Mouse (Mus musculus) embryonic facial prominence, embryonic 12.5 days (tissue): ENCODE data around the gene Irf1. TPM values are rescaled to one million over a fixed set of nuclear protein-coding genes. Genes with fewer than 3 reads are reported as not detected.

Source experiments
- ATAC-seq: fragments of 200-750 bp; cut with Nextera tagmentation; 2 replicates; pipeline ENCODE4 v1.8.0; 2017; ENCODE audit not compliant: insufficient number of reproducible peaks, insufficient read depth, low FRiP score, low TSS enrichment
- H3K27ac ChIP-seq: fragments of 300-500 bp; sonication (generic); 2 replicates; pipeline ENCODE4 v1.5.1; 2016; ENCODE audit warnings: mild to moderate bottlenecking
- H3K27me3 ChIP-seq: fragments of 300-500 bp; sonication (generic); 2 replicates; pipeline ENCODE4 v1.6.1; 2016; ENCODE audit warnings: mild to moderate bottlenecking, moderate library complexity
- H3K36me3 ChIP-seq: fragments of 300-500 bp; sonication (generic); 2 replicates; pipeline ENCODE4 v1.6.1; 2016; ENCODE audit warnings: mild to moderate bottlenecking
- H3K4me1 ChIP-seq: fragments of 300-500 bp; sonication (generic); 2 replicates; pipeline ENCODE4 v1.6.1; 2016
- H3K4me2 ChIP-seq: fragments of 300-500 bp; sonication (generic); replicated peaks from 2 replicates; pipeline ENCODE4 v1.6.1; 2016; ENCODE audit warnings: mild to moderate bottlenecking, moderate library complexity
- H3K4me3 ChIP-seq: fragments of 300-500 bp; sonication (generic); 2 replicates; pipeline ENCODE4 v1.5.1; 2016; ENCODE audit warnings: mild to moderate bottlenecking
- H3K9ac ChIP-seq: fragments of 300-500 bp; sonication (generic); 2 replicates; pipeline ENCODE4 v1.6.1; 2016; ENCODE audit warnings: mild to moderate bottlenecking, moderate library complexity
- H3K9me3 ChIP-seq: fragments of 300-500 bp; sonication (generic); 2 replicates; pipeline ENCODE4 v1.6.1; 2016; ENCODE audit warnings: mild to moderate bottlenecking, moderate library complexity
- WGBS: fragments of 180-500 bp; shearing (Covaris S2); methylation state at CpG from one replicate; pipeline ENCODE4 v1.1.7; 2016; 5-methylcytosine and 5-hydroxymethylcytosine counted together
- polyA plus RNA-seq: library from polyadenylated mRNA; unstranded; fragments of >200 nt; fragmentation: Nextera tagmentation; extraction: Ambion mirVana; gene quantifications from 2 replicates; pipeline ENCODE4 v1.2.1, GENCODE M21; 2016

The Irf1 gene
- polyA plus RNA-seq = 7.9 and 10.2 TPM in 2 replicates

GRCm38 (mm10) chr11:53769760-53770124, at the start of gene Irf1:
TSS of gene Irf1 (plus strand) at chr11:53770014.
- peak within 1 kb of the TSS; percentile 64; the same call in 1 of the 2 replicates for H3K27ac ChIP-seq
- peak; percentile 92 for ATAC-seq
- peak within 1 kb of the TSS; percentile 65 for H3K4me3 ChIP-seq
- H3K4me1 ChIP-seq = peaks cover 14% of the 10 kb centered on the region
- no peaks in the 10 kb centered on the region for H3K27me3 ChIP-seq
- H3K9ac ChIP-seq = peak within 1 kb of the TSS; percentile 73
- H3K9me3 ChIP-seq = no peaks in the 10 kb centered on the region
- H3K4me2 ChIP-seq = peak within 1 kb of the TSS; percentile 79
- WGBS = under 1% methylated on average over 40 of the region's 40 CpGs
- H3K36me3 ChIP-seq = peaks cover 3% of the 10 kb centered on the region; the same call in 1 of the 2 replicates

- Histone ChIP-seq H3K36me3 (no peaks in the 10 kb centered on the region), H3K4me2 (no peak within 1 kb of the TSS), H3K27ac (no peak within 1 kb of the TSS), H3K9ac (no peak within 1 kb of the TSS), H3K4me1 (no peaks in the 10 kb centered on the region), H3K4me3 (no peak within 1 kb of the TSS), H3K9me3 (no peaks in the 10 kb centered on the region), H3K27me3 (no peaks in the 10 kb centered on the region)
- no peak for ATAC-seq
- WGBS = 81% methylated on average over 6 of the region's 6 CpGs
Observed at GRCm38 (mm10) chr11:53720715-53721114, 49.1 kb upstream of the Irf1 start, which contains the start of gene Il5. TSS of gene Il5 (plus strand) at chr11:53720794.

DNA sequence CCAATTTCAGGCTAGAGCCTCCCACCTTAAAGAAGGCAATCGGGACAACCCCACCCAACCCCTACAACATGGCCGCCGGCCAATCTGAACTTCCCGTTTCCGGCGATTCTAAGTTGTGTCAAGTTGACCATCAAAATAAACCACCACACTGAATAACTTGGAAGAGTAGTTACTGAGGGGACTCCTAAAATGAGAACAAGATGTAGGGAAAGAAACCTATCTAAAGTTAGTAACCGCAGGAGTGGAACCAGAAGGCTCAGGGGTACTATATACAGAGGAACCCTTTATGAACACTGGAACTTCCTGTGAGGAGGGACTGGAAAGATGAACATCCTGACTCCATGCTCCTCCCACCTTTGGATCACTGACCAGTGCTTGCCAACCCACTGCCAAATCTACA, 38.4 kb upstream of the Irf1 start:
- ATAC-seq = no peak
- WGBS = 90% methylated on average over 7 of the region's 7 CpGs
- H3K4me2 ChIP-seq = no peak overlapping the region

GRCm38 (mm10) chr11:53732244-53732643, 37.6 kb upstream of the Irf1 start:
- Histone ChIP-seq H3K27me3 (no peaks in the 10 kb centered on the region), H3K36me3 (no peaks in the 10 kb centered on the region), H3K4me3 (no peak overlapping the region), H3K27ac (no peak overlapping the region), H3K4me2 (no peak overlapping the region), H3K9me3 (no peaks in the 10 kb centered on the region), H3K4me1 (no peaks in the 10 kb centered on the region), H3K9ac (no peak overlapping the region)
- ATAC-seq = no peak
- WGBS = 88% methylated on average over 8 of the region's 8 CpGs

More for the DNA sequence above, 38.4 kb upstream of the Irf1 start:
- H3K9me3 ChIP-seq = no peaks in the 10 kb centered on the region
- H3K4me3 ChIP-seq = no peak overlapping the region
- no peaks in the 10 kb centered on the region for H3K27me3 ChIP-seq
- no peaks in the 10 kb centered on the region for H3K4me1 ChIP-seq
- H3K27ac ChIP-seq = no peak overlapping the region
- no peak overlapping the region for H3K9ac ChIP-seq
- no peaks in the 10 kb centered on the region for H3K36me3 ChIP-seq

GRCm38 (mm10) chr11:53733824-53734223, 36.0 kb upstream of the Irf1 start:
- WGBS = 89% methylated on average over 7 of the region's 7 CpGs
- H3K27me3 ChIP-seq = no peaks in the 10 kb centered on the region

DNA sequence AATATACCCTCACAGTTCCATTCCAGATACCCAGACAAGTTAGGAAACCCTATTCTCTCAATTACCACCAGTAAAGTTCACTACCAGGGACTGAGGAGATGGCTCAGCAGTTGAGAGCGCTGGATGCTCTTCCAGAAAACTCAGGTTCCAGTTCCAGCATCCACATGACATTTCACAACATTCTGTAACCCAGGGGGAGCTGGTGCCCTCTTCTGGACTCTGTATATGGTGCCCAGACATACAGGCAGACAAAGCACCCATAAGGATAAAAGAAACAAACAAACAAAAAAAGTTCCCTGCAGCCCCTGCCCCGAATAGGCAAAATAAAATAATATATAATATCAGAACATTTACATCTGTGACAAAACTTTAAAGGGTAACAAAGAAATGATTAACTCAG, 35.4 kb upstream of the Irf1 start:
- Histone ChIP-seq H3K27me3 (no peaks in the 10 kb centered on the region), H3K4me3 (no peak overlapping the region), H3K4me1 (no peaks in the 10 kb centered on the region), H3K9ac (no peak overlapping the region), H3K27ac (no peak overlapping the region), H3K9me3 (no peaks in the 10 kb centered on the region), H3K4me2 (no peak overlapping the region), H3K36me3 (no peaks in the 10 kb centered on the region)
- 92% methylated on average over 2 of the region's 2 CpGs for WGBS
- no peak for ATAC-seq

More at GRCm38 (mm10) chr11:53733824-53734223, 36.0 kb upstream of the Irf1 start:
- Histone ChIP-seq H3K4me3 (no peak overlapping the region), H3K4me1 (no peaks in the 10 kb centered on the region), H3K27ac (no peak overlapping the region), H3K4me2 (no peak overlapping the region), H3K9me3 (no peaks in the 10 kb centered on the region), H3K9ac (no peak overlapping the region), H3K36me3 (no peaks in the 10 kb centered on the region)
- no peak for ATAC-seq

- H3K4me1 ChIP-seq = no peaks in the 10 kb centered on the region
- 69% methylated on average over 18 of the region's 18 CpGs for WGBS
- ATAC-seq = no peak
Observed at GRCm38 (mm10) chr11:53734970-53735681, 34.7 kb upstream of the Irf1 start.

DNA sequence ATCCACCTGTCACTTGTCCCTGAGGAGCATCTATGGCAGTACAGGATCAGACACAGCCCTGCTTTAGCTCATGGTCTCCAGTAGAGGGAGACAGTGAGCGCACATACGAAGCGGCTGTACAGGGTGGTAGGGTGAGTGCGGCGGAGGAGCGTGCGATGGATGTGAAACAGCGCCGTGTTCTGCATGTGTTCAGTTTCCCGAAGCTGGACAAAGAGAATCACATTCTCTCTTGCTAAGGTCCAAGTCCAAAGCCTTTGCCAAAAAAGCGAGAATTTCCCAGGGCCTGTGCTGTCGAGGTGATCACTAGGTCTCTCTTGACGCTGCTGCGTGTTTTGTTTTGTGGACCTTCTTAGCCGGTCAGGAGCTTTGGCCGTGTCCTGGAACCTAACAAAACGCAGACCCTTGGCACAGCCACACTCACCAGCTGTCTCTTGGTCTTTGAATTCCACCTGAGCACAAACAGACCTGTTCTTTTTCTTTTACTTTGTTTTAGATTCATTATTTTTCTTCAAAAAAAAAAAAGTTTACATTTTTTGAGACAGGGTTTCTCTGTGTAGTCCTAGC, 34.0 kb upstream of the Irf1 start:
- Histone ChIP-seq H3K36me3 (no peaks in the 10 kb centered on the region), H3K9me3 (no peaks in the 10 kb centered on the region), H3K27me3 (no peaks in the 10 kb centered on the region), H3K4me3 (0 out of 2 replicates have a peak overlapping the region, but pooled peaks have one; percentile 5), H3K27ac (no peak overlapping the region), H3K9ac (no peak overlapping the region), H3K4me2 (peak overlapping the region; percentile 33), H3K4me1 (no peaks in the 10 kb centered on the region)
- WGBS = 30% methylated on average over 17 of the region's 17 CpGs
- peak; percentile 76; the same call in 1 of the 2 replicates for ATAC-seq

More at GRCm38 (mm10) chr11:53734970-53735681, 34.7 kb upstream of the Irf1 start:
- Histone ChIP-seq H3K27ac (no peak overlapping the region), H3K4me3 (no peak overlapping the region), H3K4me2 (no peak overlapping the region), H3K36me3 (no peaks in the 10 kb centered on the region), H3K9me3 (no peaks in the 10 kb centered on the region), H3K9ac (no peak overlapping the region), H3K27me3 (no peaks in the 10 kb centered on the region)

GRCm38 (mm10) chr11:53736771-53737572, 32.8 kb upstream of the Irf1 start:
- no peaks in the 10 kb centered on the region for H3K36me3 ChIP-seq
- 0 out of 2 replicates have a peak, but pooled peaks have one; percentile 47 for ATAC-seq
- H3K27ac ChIP-seq = no peak overlapping the region
- no peak overlapping the region for H3K9ac ChIP-seq
- H3K9me3 ChIP-seq = no peaks in the 10 kb centered on the region
- H3K4me3 ChIP-seq = no peak overlapping the region
- no peak overlapping the region for H3K4me2 ChIP-seq
- no peaks in the 10 kb centered on the region for H3K27me3 ChIP-seq
- H3K4me1 ChIP-seq = no peaks in the 10 kb centered on the region
- 46% methylated on average over 14 of the region's 14 CpGs for WGBS

- Histone ChIP-seq H3K4me1 (no peaks in the 10 kb centered on the region), H3K4me2 (no peak overlapping the region), H3K27ac (no peak overlapping the region), H3K36me3 (no peaks in the 10 kb centered on the region), H3K4me3 (no peak overlapping the region), H3K9me3 (no peaks in the 10 kb centered on the region), H3K9ac (no peak overlapping the region), H3K27me3 (no peaks in the 10 kb centered on the region)
- WGBS = 45% methylated on average over 6 of the region's 6 CpGs
- ATAC-seq = no peak
Observed at GRCm38 (mm10) chr11:53737573-53737946, 32.3 kb upstream of the Irf1 start.

DNA sequence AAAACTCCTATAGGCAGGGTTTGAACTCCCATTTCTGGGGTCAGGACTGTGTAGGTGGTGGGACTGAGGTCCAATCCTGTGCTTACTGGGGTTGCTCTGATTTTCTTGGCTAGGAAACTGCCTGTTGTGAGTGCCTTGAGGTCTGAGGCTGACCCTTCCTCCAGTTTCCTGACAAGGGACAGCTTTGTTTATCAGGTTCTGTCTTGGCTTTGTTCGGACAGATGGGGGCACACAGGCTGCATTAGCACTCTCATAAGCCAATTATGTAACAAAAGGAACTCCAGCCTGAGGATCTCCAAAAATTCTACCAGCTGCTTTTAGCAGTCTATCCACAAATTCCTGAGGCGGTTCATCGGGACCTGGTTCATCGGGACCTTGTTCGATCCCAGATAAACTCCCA, 27.5 kb upstream of the Irf1 start:
- no peak overlapping the region for H3K27ac ChIP-seq
- H3K36me3 ChIP-seq = no peaks in the 10 kb centered on the region
- 11% methylated on average over 5 of the region's 5 CpGs for WGBS
- H3K4me1 ChIP-seq = no peaks in the 10 kb centered on the region
- no peak overlapping the region for H3K4me3 ChIP-seq
- no peaks in the 10 kb centered on the region for H3K9me3 ChIP-seq
- H3K27me3 ChIP-seq = no peaks in the 10 kb centered on the region
- no peak overlapping the region for H3K4me2 ChIP-seq
- ATAC-seq = no peak
- H3K9ac ChIP-seq = no peak overlapping the region
